Mouse (Mus musculus): ENCODE data around the gene Prune2.

- TF ChIP-seq CTCF (IDR thresholded peaks at IDR 0.05; ENCODE audit: borderline replicate concordance, control insufficient read depth, extremely low read depth, insufficient read depth, low read length, poor library complexity) (no peak), POLR2A (IDR thresholded peaks at IDR 0.05; ENCODE audit: control insufficient read depth, extremely low read depth, insufficient read depth, low read length, poor library complexity) (no peak)
These were observed 195.9 kb downstream of the Prune2 start for GRCm38 (mm10) chr19:17151781-17152180.

Measured in thymus, adult 2 months (tissue).